Mouse (Mus musculus) intestine, embryonic 16.5 days (tissue): ENCODE results near the gene Hivep3. TPM values are rescaled to one million over a fixed set of nuclear protein-coding genes. Genes with fewer than 3 reads are reported as not detected.
A peak's percentile ranks its signal among the peaks of the same experiment; 100 is the strongest.

Experiments used
- ATAC-seq: fragments of 200-750 bp; cut with Nextera tagmentation; 2 replicates; pipeline ENCODE4 v1.8.0; 2017; ENCODE audit warnings: moderate TSS enrichment, moderate library complexity
- H3K27ac ChIP-seq: fragments of 300-500 bp; sonication (generic); 2 replicates; pipeline ENCODE4 v1.5.1; 2014; ENCODE audit warnings: mild to moderate bottlenecking, low read length
- H3K27me3 ChIP-seq: fragments of 300-500 bp; sonication (generic); replicated peaks from 2 replicates; pipeline ENCODE4 v1.6.1; 2014; ENCODE audit warnings: low read length, control low read depth, mixed read lengths; ENCODE audit not compliant: control insufficient read depth, insufficient read depth
- H3K36me3 ChIP-seq: fragments of 300-500 bp; sonication (generic); 2 replicates; pipeline ENCODE4 v1.6.1; 2014; ENCODE audit warnings: low read length, control low read depth; ENCODE audit not compliant: control insufficient read depth, insufficient read depth
- H3K4me1 ChIP-seq: fragments of 300-500 bp; sonication (generic); 2 replicates; pipeline ENCODE4 v1.6.1; 2014; ENCODE audit warnings: low read length, control low read depth, mixed read lengths; ENCODE audit not compliant: control insufficient read depth, insufficient read depth
- H3K4me2 ChIP-seq: fragments of 300-500 bp; sonication (generic); 2 replicates; pipeline ENCODE4 v1.6.1; 2014; ENCODE audit warnings: low read depth, low read length, control low read depth
- H3K4me3 ChIP-seq: fragments of 300-500 bp; sonication (generic); 2 replicates; pipeline ENCODE4 v1.5.1; 2014; ENCODE audit warnings: mild to moderate bottlenecking, low read length
- H3K9ac ChIP-seq: fragments of 300-500 bp; sonication (generic); 2 replicates; pipeline ENCODE4 v1.6.1; 2014; ENCODE audit warnings: low read depth, low read length
- H3K9me3 ChIP-seq: fragments of 300-500 bp; sonication (generic); 2 replicates; pipeline ENCODE4 v1.6.1; 2016; ENCODE audit warnings: low read length, control low read depth; ENCODE audit not compliant: control insufficient read depth
- WGBS: fragments of 180-500 bp; shearing (Covaris S2); extraction: QIAGEN DNeasy Blood & Tissue Kit; methylation state at CpG from one replicate; pipeline ENCODE4 v1.1.7; 2014; 5-methylcytosine and 5-hydroxymethylcytosine counted together
- polyA plus RNA-seq: library from polyadenylated mRNA; unstranded; fragments of >200 nt; fragmentation: Nextera tagmentation; extraction: Ambion mirVana; gene quantifications from 2 replicates; pipeline ENCODE4 v1.2.1, GENCODE M21; 2015

The Hivep3 gene
- polyA plus RNA-seq, 1 experiment from 2014 or later, result 4.4 TPM

GRCm38 (mm10) chr4:120162586-120162985 is 429.0 kb downstream of the Hivep3 start:
- H3K4me3 ChIP-seq, result peak overlapping the region; percentile 9; the same call in 1 of the 2 replicates
- no peaks in the 10 kb centered on the region for H3K9me3 ChIP-seq
- H3K9ac ChIP-seq, result no peak overlapping the region
- peak overlapping the region; percentile 58 for H3K4me2 ChIP-seq
- no peak for ATAC-seq
- H3K4me1 ChIP-seq, result peaks cover 52% of the 10 kb centered on the region
- H3K27me3 ChIP-seq, result no peaks in the 10 kb centered on the region
- 68% methylated on average over 8 of the region's 8 CpGs for WGBS
- no peak overlapping the region for H3K27ac ChIP-seq
- H3K36me3 ChIP-seq, result no peaks in the 10 kb centered on the region

GRCm38 (mm10) chr4:120163242-120163641 is 429.7 kb downstream of the Hivep3 start:
- Histone ChIP-seq H3K36me3 (no peaks in the 10 kb centered on the region), H3K9ac (peak overlapping the region; percentile 51), H3K4me2 (peak overlapping the region; percentile 58)

GRCm38 (mm10) chr4:120164316-120164715 is 430.7 kb downstream of the Hivep3 start:
- 89% methylated on average over 5 of the region's 5 CpGs for WGBS
- H3K36me3 ChIP-seq, result no peaks in the 10 kb centered on the region
- H3K27ac ChIP-seq, result no peak overlapping the region
- no peaks in the 10 kb centered on the region for H3K27me3 ChIP-seq
- H3K9ac ChIP-seq, result no peak overlapping the region
- H3K9me3 ChIP-seq, result no peaks in the 10 kb centered on the region
- ATAC-seq, result no peak
- peaks cover 52% of the 10 kb centered on the region for H3K4me1 ChIP-seq
- no peak overlapping the region for H3K4me2 ChIP-seq
- no peak overlapping the region for H3K4me3 ChIP-seq

More at GRCm38 (mm10) chr4:120163242-120163641, 429.7 kb downstream of the Hivep3 start:
- Histone ChIP-seq H3K9me3 (no peaks in the 10 kb centered on the region), H3K4me1 (peaks cover 52% of the 10 kb centered on the region), H3K4me3 (no peak overlapping the region; the same call in 1 of the 2 replicates), H3K27ac (peak overlapping the region; percentile 41; the same call in 1 of the 2 replicates), H3K27me3 (no peaks in the 10 kb centered on the region)
- WGBS, result 43% methylated on average over 11 of the region's 11 CpGs
- no peak for ATAC-seq

- Histone ChIP-seq H3K9ac (no peak overlapping the region), H3K4me2 (no peak overlapping the region), H3K27me3 (no peaks in the 10 kb centered on the region), H3K4me1 (peaks cover 39% of the 10 kb centered on the region), H3K9me3 (no peaks in the 10 kb centered on the region), H3K4me3 (no peak overlapping the region), H3K36me3 (no peaks in the 10 kb centered on the region), H3K27ac (peak overlapping the region; percentile 30; the same call in 1 of the 2 replicates)
- ATAC-seq, result peak; percentile 72
- WGBS, result 58% methylated on average over 6 of the region's 6 CpGs
Observed at GRCm38 (mm10) chr4:120167778-120168177, 434.2 kb downstream of the Hivep3 start.

- H3K9ac ChIP-seq, result no peak overlapping the region
- no peak for ATAC-seq
Observed at GRCm38 (mm10) chr4:120168346-120168745, 434.8 kb downstream of the Hivep3 start.

GRCm38 (mm10) chr4:120170387-120170936 is 436.9 kb downstream of the Hivep3 start:
- H3K36me3 ChIP-seq, result no peaks in the 10 kb centered on the region
- WGBS, result 30% methylated on average over 9 of the region's 9 CpGs
- 0 out of 2 replicates have a peak overlapping the region, but pooled peaks have one; percentile 5 for H3K9ac ChIP-seq
- peak; percentile 75 for ATAC-seq
- no peaks in the 10 kb centered on the region for H3K27me3 ChIP-seq
- no peaks in the 10 kb centered on the region for H3K9me3 ChIP-seq
- peaks cover 28% of the 10 kb centered on the region for H3K4me1 ChIP-seq
- H3K4me3 ChIP-seq, result no peak overlapping the region
- H3K4me2 ChIP-seq, result peak overlapping the region; percentile 4; the same call in 1 of the 2 replicates
- no peak overlapping the region for H3K27ac ChIP-seq

More at GRCm38 (mm10) chr4:120168346-120168745, 434.8 kb downstream of the Hivep3 start:
- WGBS, result 88% methylated on average over 4 of the region's 4 CpGs
- no peaks in the 10 kb centered on the region for H3K36me3 ChIP-seq
- H3K27me3 ChIP-seq, result no peaks in the 10 kb centered on the region
- H3K4me1 ChIP-seq, result peaks cover 34% of the 10 kb centered on the region
- no peak overlapping the region for H3K4me3 ChIP-seq
- no peaks in the 10 kb centered on the region for H3K9me3 ChIP-seq
- no peak overlapping the region for H3K4me2 ChIP-seq
- H3K27ac ChIP-seq, result no peak overlapping the region

- Histone ChIP-seq H3K9ac (peak overlapping the region; percentile 23; the same call in 1 of the 2 replicates), H3K4me1 (peaks cover 22% of the 10 kb centered on the region), H3K4me3 (no peak overlapping the region), H3K36me3 (no peaks in the 10 kb centered on the region), H3K9me3 (no peaks in the 10 kb centered on the region), H3K4me2 (no peak overlapping the region), H3K27me3 (no peaks in the 10 kb centered on the region), H3K27ac (no peak overlapping the region)
- ATAC-seq, result peak; percentile 18
- 23% methylated on average over 7 of the region's 7 CpGs for WGBS
Observed at GRCm38 (mm10) chr4:120172050-120172684, 438.6 kb downstream of the Hivep3 start.

- Histone ChIP-seq H3K4me1 (peaks cover 5% of the 10 kb centered on the region), H3K27me3 (no peaks in the 10 kb centered on the region), H3K4me2 (no peak overlapping the region), H3K36me3 (no peaks in the 10 kb centered on the region), H3K9ac (no peak overlapping the region), H3K4me3 (no peak overlapping the region), H3K9me3 (no peaks in the 10 kb centered on the region), H3K27ac (0 out of 2 replicates have a peak overlapping the region, but pooled peaks have one; percentile 21)
- peak; percentile 69 for ATAC-seq
- WGBS, result 66% methylated on average over 4 of the region's 4 CpGs
Observed at GRCm38 (mm10) chr4:120179123-120179522, 445.5 kb downstream of the Hivep3 start.

GRCm38 (mm10) chr4:120180535-120180934 is 447.0 kb downstream of the Hivep3 start:
- Histone ChIP-seq H3K4me1 (peaks cover 5% of the 10 kb centered on the region), H3K4me2 (no peak overlapping the region), H3K36me3 (no peaks in the 10 kb centered on the region), H3K27me3 (no peaks in the 10 kb centered on the region), H3K9ac (no peak overlapping the region), H3K27ac (no peak overlapping the region), H3K4me3 (no peak overlapping the region), H3K9me3 (no peaks in the 10 kb centered on the region)
- peak; percentile 64 for ATAC-seq
